Mouse (Mus musculus): Measurements from ENCODE around the gene Utrn.

DNA sequence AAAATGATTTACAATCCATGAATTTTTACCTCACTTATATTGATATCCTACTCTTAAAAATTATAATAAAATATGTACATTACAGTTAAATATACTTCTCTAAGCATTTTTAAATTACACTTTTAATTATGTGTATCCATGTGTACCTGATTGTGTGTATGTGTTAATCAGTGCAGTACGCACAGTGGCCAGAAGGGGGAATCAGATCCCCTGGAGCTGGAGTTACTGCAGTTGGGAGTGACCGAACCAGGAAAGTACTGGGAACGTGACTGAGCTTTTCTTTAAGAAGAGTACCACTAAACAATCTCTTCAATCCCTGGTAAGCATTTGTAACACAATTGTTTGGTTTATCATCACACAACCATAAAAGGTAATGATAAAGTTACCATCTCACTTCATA is 285.7 kb downstream of the Utrn start:
- no peak for TF ChIP-seq CTCF (IDR thresholded peaks at IDR 0.05; ENCODE audit: low read depth, low read length)
- no peak for TF ChIP-seq POLR2A (IDR thresholded peaks at IDR 0.05; ENCODE audit: borderline replicate concordance, low read depth, low read length)

All from bone marrow macrophage, adult 2 months (primary cell).